Mouse (Mus musculus) right cerebral cortex, adult 18-20 months (tissue): ENCODE measurements at regions not wholly inside any gene's neighbourhood (a gene's known extent, or its start where the extent isn't known, plus 50 kb on each side); places are given as distances from the start of the nearest gene placed in this dataset.

ENCODE experiments used
- DNase-seq: peaks from one replicate; pipeline ENCODE4 v3.0.0; 2022; ENCODE audit warnings: mixed read lengths

DNA sequence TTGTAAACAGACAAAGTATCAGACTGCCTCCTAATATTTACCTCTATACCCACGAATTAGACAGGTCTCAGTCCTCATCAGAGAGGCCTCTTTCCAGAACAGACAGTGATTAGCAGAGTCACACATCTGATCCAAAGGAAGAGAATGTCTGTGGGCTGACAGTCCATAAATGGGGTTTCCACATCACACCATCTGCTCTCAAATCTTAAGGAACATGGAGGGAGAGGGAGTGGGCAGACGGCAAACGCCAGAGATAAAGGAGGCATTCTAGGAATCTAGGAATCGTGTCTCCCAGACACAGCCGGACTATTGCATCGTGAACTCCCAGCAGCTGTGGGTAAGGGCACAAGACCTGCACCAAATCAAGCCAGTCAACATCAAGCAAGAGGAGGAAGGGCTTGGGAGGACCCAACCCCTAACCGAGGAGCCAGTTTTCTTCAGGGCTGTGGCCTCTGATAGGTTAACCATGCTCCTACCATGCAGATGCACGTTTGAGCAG is 219.8 kb downstream of the Setd4 start:
- DNase-seq: peak; percentile 58

DNA sequence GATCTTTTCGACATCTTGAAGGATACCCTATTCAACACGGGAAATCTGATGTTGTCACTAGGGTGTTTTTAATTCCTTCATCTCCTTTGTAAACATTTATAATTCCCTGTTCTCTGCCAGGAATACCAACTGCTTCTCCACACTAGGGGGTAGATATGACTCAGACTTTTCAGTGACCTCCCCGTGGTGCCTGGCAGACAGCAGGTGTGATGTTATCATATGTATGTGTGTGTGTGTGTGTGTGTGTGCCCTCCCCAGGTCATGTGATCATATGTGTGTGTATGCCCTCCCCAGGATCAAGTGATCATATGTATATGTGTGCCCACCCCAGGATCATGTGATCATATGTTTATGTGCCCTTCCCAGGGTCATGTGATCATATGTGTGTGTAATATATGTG is 220.9 kb downstream of the Setd4 start:
- no peak for DNase-seq

DNA sequence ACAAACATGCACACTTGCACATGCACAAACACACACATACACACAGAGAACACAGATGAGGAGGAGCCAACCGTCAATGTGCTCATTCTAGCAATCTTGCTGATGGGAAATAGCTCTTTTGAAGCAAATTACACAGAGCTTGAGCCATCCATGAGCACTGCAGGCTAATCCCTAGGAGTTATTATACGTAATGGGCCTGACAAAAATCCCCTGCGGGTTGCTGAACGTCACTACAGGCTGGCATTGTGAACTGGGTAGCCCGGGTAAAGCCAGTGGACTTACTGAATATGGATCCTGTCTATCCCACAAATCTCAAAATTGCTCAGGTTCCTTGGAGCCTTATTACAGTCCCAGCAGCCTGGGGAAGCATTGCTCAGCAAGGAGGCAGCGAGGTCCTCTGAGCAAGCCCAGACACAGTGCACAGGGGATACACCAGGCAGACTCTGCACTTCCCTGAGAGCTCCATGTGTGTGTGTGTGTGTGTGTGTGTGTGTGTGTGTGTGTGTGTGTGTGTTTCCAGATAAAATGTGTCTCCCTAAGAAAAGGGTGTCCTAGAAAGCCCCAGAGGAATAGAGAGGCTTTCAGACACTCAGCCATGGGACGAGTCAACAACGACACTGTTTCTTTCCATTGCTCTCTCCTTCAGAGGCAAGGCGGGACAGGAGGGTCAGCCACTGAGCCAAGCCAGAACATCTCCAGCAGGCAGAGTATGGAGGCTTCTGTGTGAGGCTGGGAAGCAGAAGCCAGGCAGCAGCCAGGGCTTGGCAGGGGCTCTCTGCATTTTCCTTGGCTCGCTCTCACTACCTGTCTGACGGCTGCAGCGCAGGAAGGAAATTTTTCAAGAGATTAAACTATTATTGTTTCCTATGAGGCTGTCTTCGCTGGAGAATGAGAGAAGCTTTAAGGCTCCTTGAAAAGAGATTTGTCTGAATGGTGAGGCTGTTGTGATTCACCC is 222.9 kb downstream of the Setd4 start:
- DNase-seq: no peak

DNA sequence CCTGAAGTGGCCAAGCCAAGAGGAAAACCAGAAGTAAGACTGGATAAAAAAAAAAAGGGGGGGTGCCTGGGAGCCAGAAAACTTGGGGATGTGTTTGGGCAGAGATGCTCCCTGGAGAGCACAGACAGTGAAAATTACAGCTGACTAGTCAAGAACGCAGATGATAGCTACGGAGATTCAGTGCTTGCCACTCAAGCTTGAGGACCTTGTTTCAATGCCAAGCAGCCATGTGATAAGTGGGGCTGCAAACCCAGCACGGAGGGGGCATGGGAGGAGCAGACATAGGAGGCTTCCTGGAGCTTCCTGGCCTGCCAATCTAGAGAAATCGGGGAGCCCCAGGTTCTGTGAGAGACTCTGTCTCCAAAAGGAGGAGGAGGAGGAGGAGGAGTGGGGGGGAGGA is 223.7 kb downstream of the Setd4 start:
- DNase-seq: no peak

DNA sequence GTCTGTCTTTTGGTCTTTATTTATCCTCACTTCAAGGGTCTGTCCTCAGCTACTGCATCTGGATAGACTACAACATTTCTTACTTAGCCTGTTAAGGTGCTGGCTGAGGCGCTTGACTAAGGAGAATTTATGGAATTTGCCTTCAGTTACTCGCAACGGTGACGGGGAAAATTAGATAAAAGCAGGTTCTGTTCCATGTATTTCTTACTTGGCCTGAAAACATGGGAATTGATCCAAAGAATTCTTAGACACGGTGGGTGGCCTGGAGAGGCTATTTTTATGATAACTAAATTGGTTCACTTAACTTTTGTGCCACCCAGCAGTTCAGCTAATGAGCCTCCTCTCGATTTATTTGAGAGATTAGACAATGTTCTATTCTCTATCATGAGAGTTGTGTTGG is 224.3 kb downstream of the Setd4 start:
- peak; percentile 20 for DNase-seq

DNA sequence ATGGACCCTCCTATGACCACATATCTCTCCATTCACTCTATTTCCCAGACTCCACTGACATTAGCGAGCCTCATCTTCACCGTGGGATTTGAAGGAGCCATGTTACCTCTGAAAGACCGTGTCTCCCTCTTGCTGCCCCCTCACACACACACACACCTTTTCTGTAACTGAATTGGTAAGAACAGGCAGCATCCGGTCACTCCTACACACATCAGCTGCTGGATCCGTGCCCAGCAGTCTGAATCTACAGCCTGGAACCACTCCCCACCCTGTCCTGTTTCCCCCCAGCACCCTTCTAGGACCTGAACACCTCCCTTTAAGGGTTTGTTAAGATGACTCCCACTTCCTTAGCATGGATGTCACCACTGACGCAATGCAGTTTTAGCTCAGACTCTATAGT is 229.2 kb downstream of the Setd4 start:
- peak; percentile 21 for DNase-seq

DNA sequence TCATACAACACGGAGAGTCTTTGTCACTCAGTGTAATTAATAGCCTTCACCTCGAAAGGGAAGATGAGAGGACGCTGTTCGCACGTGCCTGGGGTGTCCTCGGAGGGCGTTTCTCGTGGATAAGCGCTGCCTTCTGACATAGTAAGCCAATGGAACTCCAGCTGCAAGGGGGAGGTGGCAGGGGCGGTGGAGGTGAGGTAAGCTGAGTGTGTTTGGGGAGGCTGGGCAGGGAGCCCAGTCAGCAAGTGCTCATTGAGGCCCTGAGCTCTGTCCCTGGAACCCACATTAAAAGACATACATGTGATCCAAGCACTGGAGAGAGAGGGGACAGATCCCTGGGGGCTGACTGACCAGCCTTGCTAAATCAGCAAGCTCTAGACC is 234.1 kb downstream of the Setd4 start:
- DNase-seq: no peak

DNA sequence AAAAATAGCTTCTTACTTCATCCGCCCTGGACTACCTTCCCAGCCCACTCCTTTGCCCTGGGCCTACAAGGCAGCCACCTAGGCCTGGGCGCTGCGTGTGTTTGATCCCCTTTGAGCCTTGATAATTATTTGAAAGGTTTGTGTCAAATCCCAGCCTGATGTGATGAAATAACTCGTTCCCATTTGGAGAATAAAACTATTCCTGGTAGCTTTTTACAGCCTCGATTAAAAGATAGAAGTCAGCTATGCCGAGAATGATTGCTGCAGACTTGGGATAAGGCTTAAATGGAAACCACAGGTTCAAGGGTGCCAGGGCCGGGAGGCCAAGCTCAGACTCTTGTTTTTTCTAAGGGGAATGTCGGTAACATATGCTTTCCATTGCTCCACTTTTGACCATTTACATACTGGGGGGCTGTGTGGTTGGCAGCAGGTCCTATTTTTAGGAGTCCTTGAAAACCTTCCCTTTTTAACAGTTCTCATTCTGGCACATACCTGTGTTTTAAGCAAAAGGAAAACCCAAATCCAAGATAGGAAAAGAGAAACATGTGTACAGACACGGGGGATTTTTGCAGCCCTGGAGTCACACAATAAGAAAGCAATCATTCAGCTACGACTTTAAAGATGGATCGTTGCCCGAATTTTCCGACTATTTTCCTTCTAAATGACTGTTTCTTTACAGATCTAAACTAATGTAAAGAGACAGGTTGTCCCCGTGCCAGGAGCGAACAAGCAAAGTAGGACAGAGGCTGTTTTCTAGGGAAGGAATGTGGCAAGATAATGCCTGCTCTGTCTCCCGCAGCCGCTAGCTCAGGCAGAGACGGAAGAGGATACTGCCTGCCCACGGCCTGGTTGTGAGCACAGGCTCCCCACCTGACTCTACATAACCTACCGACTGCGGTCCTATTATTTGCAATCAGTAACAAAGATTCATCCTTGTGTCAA is 234.8 kb downstream of the Setd4 start:
- DNase-seq: peak; percentile 54

DNA sequence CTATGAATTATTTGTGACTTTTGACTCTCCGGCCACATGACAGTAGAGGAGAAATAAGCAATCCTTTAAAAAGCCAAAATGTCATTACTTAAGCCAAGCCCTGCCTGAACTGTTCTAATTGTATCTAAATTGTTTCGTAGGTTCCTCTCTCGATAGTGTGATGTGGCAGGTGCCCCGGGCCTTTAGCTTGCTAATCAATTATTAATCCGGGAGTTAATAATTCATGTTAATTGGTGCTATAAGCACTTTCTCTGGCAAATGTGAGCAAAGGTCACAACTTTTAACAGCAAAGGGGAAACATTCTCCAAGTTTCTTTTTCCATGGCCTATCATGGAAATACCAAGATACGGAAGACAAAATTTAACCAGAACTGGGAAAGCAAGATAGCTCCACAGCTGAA is 235.9 kb downstream of the Setd4 start:
- no peak for DNase-seq

DNA sequence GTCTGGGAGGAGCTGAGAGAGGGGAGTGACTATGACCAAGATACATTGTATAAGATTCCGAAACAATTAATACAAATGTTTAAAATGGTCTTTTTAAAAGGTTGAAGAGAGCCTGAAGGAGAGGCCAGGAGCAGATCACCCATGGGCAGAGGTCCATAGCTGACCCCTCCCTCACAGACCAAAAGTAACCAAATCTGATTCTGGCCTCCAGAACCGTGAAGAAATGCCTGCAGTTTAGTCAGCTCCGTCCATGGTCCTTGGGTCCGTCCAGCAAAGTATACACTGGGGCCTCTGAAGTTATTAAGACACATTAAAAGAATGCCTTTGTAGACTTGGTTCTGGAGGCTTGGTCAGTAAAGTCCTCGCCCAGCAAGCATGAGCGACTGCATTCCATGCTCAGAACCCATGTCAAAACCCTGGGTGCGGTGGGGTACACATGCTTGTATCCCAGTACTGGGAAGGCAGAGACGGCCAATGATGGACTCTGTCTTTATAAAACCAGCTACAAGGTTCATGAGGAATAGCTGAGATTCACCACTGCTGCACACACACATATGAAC is 236.5 kb downstream of the Setd4 start:
- DNase-seq: no peak

DNA sequence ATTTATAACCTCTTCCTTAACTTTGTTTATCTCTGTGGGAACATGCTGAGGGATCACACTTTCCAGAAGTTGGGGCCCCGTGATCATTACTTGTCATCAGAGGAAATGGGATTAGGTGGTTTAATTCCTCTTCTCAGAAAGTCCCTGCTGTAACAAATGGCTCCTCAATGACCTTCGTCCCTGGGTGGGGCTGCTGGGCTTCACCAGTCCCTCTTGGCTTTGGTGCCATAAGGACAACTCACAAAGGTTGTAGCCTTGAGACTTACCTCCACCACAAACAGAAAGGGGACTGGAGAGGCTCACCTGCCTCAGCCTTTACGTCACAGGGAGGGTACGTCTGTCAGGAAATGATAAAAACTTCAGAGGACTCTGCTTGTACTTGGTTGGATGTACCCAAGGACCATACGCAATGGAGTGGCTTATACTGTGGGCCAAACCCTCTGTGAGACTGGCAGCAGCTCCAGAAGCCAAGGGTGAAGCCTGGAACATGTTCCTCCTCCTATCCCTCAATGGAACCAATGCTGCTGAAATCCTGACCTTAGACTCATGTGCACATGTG is 237.4 kb downstream of the Setd4 start:
- DNase-seq: no peak

DNA sequence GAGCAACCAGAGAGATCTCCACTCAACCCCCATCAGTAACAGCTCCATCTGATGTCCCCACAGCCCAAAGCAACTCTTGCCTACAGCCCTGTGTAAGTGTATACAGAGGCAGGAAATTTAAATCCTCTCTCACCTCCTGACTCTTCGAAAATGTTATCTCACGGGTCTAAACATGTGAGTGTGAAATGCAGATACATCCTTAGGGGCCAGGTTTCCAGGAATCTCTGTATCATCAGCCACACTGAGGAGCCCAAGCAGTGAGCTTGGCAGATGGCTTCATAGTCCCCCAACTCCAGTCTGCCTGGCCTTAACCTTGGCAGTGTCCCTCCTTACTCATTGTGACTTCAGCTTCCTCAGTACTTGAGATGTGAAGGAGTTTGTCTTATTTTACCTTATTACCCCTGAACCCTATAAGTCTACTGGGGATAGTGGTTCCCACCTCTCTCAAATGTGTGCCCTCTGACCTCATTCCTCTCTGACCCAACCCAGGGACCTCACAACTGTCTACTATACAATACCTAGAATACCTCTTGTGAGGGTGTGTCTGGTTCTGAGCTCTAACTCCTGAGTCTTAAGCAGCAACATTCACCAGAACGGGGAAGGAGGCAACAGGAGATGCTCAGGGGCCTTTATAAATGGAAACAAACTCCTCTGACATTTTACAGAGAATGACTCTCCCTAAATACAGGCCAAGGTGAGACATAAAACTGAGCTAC is 238.5 kb downstream of the Setd4 start:
- DNase-seq: no peak

DNA sequence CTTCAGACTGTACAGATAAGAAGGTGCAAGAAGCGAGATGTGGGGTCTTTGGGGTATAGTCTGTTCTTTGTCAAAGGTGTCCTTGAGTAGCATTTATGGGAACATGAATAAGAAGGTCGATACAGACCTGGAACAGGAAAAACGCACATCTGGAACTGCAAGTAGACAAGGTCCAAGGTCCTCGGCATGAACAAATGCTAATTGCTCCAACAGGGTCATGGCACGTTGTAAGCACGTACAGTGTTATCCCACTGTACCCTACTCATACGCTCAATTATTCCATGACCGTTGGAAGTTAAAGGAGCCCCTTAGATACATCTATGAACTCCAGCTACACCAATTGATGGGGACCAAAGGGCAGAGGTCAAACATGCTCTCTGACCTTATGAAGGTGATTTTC is 244.1 kb downstream of the Setd4 start:
- DNase-seq: no peak

DNA sequence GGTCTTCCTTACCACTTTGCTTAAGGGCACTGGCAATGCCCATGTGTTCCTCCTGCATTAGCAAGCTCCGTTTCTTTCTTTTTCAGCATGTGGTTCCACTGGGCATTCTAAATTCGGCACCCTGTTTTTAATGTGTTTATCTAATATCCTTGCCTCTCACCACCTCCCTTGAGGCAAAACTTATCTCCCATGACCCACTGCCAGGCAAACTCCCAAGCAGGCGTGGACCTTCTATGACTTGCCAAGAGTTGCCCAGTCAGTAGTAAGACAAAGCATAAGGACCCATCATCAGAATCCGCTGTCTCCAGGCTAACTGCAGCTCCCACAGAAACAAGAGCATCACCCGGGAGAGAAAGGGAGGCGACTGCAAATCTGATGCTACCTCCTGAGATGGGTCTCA is 245.2 kb downstream of the Setd4 start:
- no peak for DNase-seq

DNA sequence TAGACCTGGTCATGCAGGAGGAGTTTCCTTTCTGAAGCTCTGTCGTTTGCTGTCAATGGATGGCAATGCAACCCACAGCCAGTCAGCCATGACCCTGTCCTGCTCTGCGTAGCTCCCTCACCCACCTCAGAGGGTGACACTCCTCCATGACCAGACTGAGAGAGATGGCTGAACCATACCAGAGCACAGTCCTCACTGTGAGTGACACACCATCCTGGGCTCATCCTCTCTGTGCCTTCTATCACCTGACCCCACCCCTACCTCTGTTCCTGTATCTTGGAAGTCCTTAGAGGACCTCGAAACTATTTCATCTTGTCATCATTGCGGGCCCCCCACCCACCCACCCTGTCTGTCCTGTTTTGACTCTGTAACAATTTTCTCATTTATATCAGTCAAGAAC is 245.7 kb downstream of the Setd4 start:
- DNase-seq: no peak

DNA sequence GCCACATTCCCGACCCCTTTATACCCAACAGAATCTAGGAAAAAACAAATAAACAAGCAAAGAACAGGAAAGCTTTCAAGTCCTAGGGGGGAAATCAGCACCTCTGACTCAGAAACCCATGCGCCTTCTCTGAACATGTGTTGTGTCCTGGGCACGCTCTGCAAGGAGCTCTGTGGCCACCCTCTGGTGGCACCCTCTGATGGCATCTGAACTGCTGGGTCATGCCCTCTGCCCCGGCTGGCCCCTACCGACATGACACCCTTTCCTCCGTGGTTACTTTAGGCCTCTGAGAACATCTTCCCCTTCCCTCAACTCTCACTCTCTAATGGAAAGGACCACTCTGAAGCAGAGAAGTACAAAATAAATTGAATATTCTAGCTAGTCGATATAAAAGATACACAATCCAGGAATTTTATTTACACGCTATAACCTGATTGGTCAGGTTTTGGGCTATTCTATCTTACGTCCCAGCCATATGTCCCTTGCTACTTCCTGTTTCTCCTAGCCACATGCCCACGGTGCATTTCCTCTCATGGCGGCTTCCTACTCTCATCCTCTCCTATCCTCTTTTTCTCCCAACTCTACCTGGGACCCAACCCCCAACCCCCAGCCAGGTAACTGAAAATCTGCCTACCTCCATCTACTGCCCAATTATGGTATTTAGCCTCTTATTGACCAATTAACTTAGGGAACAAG is 248.5 kb downstream of the Setd4 start:
- DNase-seq: no peak

DNA sequence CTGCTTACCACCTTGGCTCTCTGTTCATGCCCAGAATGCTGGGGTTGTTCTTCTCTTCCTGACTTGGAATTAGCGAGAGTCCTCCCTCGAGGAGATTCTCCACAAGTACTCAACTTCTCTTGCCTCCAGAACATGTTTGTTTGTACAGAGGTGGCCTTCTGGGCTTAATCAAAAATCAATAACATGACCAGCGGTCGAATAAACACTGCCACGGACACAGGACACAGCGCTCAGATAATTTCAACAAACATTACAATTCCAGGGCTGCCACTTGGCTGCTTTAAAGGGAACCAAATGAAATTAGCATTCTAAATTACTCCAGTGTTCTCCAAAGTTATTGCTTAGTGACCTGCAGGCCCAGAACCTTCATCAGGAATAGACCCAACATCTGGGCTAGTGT is 249.9 kb downstream of the Setd4 start:
- no peak for DNase-seq

DNA sequence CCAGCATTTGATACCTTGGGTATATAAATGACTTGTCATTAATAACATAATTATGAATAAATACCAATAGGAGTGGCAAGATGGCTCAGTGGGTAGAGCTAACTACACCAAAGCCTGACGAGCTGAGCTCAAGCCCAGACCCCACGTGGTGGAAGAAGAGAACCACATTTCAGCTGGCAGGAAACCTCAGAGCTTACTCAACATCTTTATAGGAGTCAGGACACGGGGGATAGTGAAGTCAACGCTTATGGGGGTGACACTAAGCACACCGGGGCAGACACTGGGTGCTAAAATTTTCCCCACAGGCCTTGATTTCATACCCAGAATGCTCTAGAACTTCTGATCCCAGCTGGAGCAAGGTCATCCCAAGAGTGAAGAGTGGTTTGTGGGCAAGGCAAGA is 259.3 kb downstream of the Setd4 start:
- DNase-seq: no peak

DNA sequence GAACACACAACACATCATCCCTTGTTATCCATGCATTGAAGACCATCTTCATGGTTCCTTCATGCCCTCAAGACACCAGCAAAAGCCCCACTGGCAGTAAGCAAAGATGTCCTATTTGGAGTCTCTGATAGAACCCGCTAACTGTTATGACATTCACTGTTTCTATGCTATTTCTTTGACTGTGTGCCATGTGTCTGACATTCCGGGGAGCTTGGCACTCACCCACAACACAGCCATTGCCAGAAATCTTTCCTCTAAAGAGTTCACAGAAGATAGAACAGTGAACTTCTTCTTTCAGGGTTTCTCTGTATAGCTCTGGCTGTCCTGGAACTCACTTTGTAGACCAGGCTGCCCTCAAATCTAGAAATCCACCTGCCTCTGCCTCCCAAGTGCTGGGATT is 261.2 kb downstream of the Setd4 start:
- DNase-seq: no peak

DNA sequence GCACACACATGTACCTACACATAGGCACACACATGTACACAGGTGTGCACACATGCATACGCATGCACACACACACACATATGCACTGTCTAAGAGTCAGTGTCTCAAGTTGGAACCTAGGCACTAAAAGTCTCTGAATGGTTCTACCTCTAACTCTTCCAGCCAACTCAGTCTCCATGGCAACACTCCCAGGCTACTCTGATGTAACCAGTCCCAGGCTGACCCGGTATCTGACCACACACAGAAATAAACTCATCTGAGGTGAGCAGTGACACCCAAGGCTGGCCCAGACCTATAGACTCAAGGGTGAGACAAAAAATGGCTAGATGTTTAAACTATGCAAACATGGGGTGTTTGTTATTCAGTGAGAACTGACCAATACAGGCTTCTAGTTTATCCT is 262.1 kb downstream of the Setd4 start:
- no peak for DNase-seq

DNA sequence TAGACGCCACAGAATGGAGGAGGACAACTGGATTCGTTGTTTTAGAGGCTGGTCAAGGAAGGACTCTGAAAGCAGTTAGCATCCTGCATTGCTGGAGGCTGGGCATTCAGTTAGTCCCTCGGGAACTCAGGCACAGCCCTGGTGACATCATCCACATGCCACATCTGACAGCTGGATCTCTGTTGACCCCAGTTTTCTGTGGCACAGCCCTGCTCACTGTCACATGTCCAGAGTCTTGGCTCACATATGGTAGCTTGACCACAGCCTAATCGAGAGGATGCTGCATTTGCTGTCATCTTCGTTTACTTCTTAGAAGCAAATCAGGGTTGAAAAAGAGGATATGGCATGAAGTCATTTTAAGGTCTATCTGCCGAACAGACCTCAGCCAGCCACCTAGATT is 265.1 kb downstream of the Setd4 start:
- DNase-seq: no peak
